Mouse (Mus musculus) heart, postnatal 25 days (tissue): ENCODE results near the gene Src. TPM values are rescaled to one million over a fixed set of nuclear protein-coding genes. Genes with fewer than 3 reads are reported as not detected.

Experiments used
- DNase-seq: peaks from one replicate; pipeline ENCODE4 v3.0.0; 2022; ENCODE audit warnings: low spot score
- intact Hi-C: fragments of 180-260 bp; cut with DNase I; formaldehyde crosslinking; loops from one replicate; pipeline ENCODE4 v1.15.1; 2025
- total RNA-seq, 2 experiments: library from RNA; stranded (reverse); gene quantifications; 2 replicates each; pipeline ENCODE4 v1.2.3; 2021

The Src gene
- total RNA-seq, 2 experiments from 2014 or later = 2.9 to 5.1 TPM

DNA sequence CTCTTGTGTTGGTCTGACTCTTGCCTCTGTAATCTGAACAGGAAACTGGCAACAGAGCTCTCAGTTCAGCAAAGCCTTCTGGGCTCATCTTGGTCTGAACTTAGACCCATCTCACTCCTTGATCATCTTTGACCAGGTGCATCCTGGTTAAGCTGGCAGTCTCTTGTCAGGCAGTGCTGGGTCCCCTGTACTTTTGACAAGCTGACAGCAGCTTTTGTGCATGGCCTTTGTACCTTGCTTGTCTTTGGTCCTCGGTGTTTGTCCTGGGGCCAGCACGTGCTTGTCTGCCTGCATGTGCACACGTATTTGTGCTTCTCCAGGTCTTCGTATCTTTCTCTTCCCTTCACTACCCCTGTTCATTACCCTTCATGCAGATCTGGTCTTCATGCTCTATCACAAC, 91.8 kb downstream of the Src start:
- intact Hi-C loops = no loop called here
- no peak for DNase-seq

DNA sequence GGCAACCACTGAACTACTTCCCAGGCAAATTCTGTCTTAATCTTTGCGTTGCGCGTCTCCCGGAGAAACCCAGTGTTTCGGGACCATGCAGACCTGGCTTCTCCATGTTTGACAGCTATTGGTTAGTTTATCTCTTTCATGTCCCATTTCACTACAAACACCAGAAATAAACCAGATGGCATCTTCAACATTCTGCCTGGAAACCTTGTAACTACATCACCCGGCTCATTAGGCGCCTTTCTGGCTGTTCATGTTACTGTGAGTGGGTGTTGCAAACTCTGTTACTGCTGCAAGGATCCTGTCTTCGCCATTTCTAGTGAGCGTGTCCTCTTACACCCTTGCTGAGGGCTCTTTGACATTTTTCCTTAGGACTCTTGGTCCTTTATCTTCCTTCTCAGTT, 94.6 kb downstream of the Src start:
- intact Hi-C loops = no loop called here
- no peak for DNase-seq

DNA sequence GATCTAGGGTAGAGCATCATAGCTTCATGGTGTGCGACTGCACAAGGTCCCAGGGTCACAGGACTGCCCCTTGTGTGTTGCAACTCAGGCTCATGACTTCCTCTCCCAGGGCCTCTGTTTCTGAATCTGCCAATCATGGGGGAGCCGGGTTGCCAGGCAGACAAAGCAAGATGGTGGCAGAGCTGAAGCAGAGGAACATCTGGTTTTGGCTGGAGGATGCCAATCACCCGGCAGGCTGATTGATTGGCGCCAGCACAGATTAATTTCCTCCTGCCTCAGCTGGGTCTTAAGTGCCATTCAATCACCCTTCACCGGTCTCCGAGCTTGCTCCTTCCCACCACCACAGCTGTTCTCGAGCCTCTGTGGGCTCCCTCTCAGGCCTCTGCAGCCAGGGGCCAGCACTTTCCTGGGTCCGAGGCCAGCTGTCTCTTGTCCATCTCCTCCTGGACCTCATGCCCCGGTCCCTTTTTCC, 95.5 kb downstream of the Src start:
- no peak for DNase-seq
- intact Hi-C loops = no loop called here

DNA sequence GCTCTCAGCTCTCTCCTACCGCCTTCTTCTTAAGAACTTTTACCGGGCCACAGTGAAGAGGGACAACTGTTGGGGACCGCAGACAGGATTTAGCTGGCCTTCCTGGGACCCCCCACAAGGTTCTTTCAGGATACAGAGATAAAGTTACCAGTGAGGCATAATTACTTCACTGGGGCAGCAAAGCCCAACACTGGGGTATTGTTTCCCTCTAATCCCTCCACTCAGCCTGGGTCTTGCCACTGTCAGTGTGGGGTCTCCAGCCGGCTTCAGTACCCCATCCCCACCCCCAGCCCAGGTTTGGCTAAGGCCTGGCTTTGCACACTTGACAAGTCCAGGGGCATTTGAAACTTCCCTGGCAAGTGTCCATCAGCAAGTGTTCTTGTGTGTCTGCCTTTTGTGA, 96.1 kb downstream of the Src start:
- no peak for DNase-seq
- intact Hi-C loops = no loop called here

DNA sequence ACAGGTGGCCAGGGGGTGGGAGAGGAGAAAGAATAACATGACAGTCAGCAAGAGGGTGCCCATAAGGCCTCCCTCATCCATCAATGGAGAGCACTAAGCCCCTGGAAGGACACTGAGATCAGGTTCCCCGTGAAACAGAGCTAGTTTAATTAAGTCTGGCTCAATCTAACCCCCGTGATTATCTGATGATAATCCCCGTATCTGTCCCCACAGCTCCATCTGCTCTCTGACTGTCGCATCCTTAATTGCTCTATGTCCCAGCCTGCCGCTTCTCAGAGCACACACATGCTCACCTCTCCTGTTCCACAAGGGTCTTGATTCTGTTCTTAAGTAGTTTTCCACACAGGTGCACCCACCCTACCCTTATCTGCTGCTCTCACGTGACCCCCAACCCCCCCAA, 99.3 kb downstream of the Src start:
- no peak for DNase-seq
- intact Hi-C loops = no loop called here

DNA sequence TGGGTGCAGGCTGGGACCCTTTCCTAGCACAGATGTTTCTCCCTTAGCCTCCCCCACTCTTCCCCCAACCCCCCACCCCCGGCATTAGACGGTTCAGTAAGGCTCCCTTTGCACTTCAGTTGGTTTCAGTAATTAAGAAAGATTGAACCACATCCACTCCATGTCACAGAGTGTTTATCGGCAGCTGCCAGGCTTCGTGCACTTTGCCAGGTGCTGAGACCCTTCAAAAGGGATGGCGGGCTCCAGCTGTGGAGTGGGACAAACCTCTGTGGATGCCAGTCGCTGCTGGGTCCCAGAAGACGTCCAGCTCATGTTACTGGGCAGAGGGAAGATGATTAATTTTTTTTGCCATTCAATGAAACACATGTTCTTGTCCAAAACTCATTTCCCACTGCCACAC, 100.2 kb downstream of the Src start:
- intact Hi-C loops = no loop called here
- no peak for DNase-seq

DNA sequence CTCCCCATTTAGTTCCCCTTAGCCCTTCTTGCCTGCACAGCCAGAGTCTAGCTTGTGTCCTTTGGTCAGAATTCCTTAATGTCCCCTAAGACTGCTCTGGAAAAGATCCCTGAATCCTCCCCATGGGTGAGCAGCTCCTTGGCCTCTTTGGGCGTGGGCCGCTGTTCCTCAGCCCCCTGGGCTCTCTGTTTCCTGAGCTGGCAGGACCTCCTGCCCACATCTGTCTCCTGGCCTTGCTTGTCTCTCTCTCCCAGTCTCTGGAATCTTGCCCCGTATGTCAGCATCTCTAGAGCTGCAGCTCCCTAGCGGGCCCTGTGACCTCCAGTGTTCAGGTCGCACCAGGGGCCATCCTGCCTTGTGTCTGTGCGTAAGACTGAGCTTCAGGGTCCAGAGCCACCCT, 101.2 kb downstream of the Src start:
- peak; percentile 13 for DNase-seq
- intact Hi-C loops = no loop called here

DNA sequence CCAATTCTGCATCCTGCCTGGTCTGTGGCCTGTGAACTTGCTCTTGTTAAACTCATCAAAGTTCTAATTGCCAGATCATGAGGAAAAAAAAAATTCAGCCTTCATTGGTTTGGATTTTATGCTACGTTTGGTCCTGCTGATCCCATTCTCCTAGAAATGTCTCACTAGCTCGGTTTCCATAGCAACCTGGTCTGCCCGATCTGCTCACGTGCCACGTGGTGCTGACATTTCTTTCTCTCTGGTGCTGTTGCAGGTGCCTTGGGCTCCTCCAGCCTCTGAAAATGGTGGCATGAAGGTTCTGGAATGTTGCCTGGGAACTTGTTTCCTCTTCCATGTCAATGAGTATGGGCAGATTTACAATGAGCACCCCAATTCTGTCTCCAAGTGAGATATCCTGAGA, 102.3 kb downstream of the Src start:
- intact Hi-C loops = no loop called here
- DNase-seq = no peak

Other genes starting within 250 kb of the Src start
- gene Rbl1, start 213.9 kb upstream of the Src start, total RNA-seq = 1 to 10 TPM; 2.3 to 2.5 TPM
- gene Rpn2, start 139.4 kb upstream of the Src start, total RNA-seq = 10 to 100 TPM; 85.1 to 94.2 TPM
- gene Mroh8, start 138.9 kb upstream of the Src start, total RNA-seq = not detected
- not detected for gene Ghrh, start 70.9 kb upstream of the Src start, total RNA-seq
- 10 to 100 TPM; 20.1 to 20.3 TPM for gene Manbal, start 50.9 kb upstream of the Src start, total RNA-seq
- gene Nnat, start 141.6 kb downstream of the Src start, total RNA-seq = 1 to 10 TPM in 1 of 2 experiments, under 1 TPM in 1; 0.29 to 1.4 TPM
- 10 to 100 TPM; 51.8 to 54.9 TPM for gene Blcap, start 152.8 kb downstream of the Src start, total RNA-seq